Mouse (Mus musculus): ENCODE measurements around the gene Olfr1471. TPM values are rescaled to one million over a fixed set of nuclear protein-coding genes. Genes with fewer than 3 reads are reported as not detected.
"Not testable (repeated sequence)": the region's sequence is repeated elsewhere in the genome, so short reads cannot be mapped to it uniquely, and the experiment has no call there.

Olfr1471 gene
- total RNA-seq (2015) (not detected in 2 replicates), total RNA-seq (2017) (not detected in 2 replicates)

DNA sequence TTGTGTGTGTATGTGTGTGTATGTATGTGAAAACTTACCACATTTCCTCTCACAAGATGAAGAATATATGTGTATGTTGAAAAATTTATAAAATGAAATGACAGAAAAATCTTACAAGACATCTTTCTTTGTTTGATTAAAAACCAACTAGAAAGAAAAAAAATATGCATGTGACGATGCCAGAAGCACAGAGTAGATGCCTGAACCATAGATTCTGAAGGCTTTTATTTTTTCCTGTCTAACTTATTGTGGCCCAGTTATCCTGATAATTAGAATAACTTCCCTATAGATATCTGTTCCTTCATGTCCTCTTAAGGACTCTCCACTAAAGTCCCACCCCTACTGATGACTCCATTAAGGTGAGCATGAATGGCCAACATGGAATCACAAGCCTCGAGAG, at the start of gene Olfr1471:
Gene Olfr1471, plus strand, starts transcription at position 301 of the 400 bp plus-strand sequence.
- ATAC-seq (replicated peaks; ENCODE audit: poor library complexity), result not testable (repeated sequence)

DNA sequence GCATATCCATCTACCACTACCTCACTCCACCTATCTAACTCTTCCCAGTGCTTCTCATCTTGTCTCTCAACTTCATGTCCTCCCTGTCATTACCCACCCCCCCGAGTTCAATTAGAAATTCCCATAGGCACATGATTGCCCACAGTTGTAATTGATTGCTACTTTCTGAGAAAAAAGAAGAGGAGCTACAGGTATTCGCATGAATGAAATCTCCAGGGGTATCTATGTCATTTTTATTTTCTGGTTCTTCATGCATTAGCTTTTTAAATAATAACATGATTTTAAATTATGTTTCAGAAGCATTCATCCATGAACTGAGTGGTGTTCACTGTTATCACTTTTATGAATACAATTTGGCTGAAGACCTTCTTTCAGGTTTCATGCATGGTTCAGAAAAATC, 35.7 kb upstream of the Olfr1471 start, which contains the start of gene Olfr1469:
Gene Olfr1469, plus strand, starts transcription at position 301 of the 400 bp plus-strand sequence.
- ATAC-seq (replicated peaks; ENCODE audit: poor library complexity), result no peak

DNA sequence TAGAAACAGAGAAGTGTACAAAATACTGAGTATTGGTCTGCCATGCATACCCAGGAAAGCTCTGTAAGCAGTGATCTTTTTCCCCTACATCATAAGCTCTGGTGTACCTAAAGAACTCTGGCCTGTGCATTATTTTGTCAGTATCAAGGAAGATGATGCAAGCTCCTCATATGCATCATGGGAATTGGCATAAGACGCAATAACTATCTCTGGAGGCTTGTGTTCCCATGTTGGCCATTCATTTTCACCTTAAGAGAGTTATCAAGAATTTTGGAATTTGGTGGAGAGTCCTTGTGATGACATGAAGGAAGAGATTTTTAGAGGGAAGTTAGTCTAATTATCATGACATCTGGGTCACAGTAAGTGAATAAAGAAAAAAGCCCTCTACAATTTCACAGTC, 12.8 kb downstream of the Olfr1471 start, which contains the start of gene Olfr1472:
Gene Olfr1472, minus strand, starts transcription at position 101 of the 400 bp plus-strand sequence.
- ATAC-seq (replicated peaks; ENCODE audit: poor library complexity), result no peak

DNA sequence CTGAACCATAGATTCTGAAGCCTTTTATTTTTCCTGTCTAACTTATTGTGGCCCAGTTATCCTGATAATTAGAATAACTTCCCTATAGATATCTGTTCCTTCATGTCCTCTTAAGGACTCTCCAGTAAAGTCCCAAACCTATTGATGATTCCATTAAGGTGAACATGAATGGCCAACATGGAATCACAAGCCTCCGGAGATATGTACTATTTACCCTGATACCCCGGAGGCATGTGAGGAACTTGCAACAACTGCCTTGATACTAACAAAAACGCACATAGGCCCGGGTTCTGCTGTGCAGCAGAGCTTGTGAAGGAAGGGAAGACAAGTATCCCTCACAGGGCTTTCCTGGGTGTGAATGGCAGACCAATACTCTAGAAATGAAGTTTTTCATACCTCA, 26.1 kb downstream of the Olfr1471 start, which contains the start of gene Olfr1474:
Gene Olfr1474, plus strand, starts transcription at position 301 of the 400 bp plus-strand sequence.
- not testable (repeated sequence) for ATAC-seq (replicated peaks; ENCODE audit: poor library complexity)

DNA sequence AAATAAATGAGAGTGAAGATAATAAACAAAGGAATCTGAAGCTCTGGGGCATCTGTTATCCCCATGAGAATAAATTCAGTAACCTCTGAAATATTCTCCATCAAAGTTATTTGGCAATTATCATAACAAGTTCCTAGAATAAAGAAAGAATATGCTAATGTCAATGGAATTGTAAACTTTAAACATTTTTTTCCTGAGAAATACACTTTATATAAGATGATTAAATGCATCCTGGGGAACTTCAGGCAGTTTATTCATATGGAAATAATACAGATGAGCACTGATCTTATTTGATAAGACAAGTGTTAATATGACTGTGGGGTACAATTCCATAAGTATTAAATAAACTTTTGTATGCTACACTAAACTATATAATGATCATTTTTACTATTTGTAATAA, 36.9 kb downstream of the Olfr1471 start, which contains the start of gene Olfr1475:
Gene Olfr1475, minus strand, starts transcription at position 101 of the 400 bp plus-strand sequence.
- no peak for ATAC-seq (replicated peaks; ENCODE audit: poor library complexity)

DNA sequence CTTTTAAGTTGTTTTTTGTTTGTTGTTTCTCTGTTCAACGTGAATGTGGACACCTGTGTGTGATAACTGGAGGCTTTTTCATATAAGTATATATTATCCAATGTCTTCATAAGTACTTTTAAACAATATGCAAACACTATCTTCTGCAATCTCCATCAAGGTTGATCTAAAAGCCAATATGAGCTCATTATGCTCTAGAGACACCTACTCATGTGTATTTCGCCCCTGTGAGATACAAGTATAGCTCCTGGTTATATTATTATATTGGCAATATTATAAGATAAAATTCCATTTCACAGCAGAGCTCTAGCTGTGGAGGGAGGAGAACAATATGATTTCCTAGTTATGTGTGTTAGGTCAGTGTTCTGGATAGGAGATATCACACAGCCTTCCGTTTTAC, 57.0 kb downstream of the Olfr1471 start, which contains the start of gene Olfr1477:
Gene Olfr1477, plus strand, starts transcription at position 301 of the 400 bp plus-strand sequence.
- no peak for ATAC-seq (replicated peaks; ENCODE audit: poor library complexity)

Other genes starting within 250 kb of the Olfr1471 start
- gene Olfr1463, start 212.1 kb upstream of the Olfr1471 start, total RNA-seq (2015), result not detected in 2 replicates
- not detected in 2 replicates for gene Olfr1463, start 212.1 kb upstream of the Olfr1471 start, total RNA-seq (2017)
- not detected in 2 replicates for gene Olfr1465, start 127.9 kb upstream of the Olfr1471 start, total RNA-seq (2015)
- not detected in 2 replicates for gene Olfr1465, start 127.9 kb upstream of the Olfr1471 start, total RNA-seq (2017)
- gene Olfr1466, start 104.5 kb upstream of the Olfr1471 start, total RNA-seq (2015), result not detected in 2 replicates
- gene Olfr1466, start 104.5 kb upstream of the Olfr1471 start, total RNA-seq (2017), result not detected in 2 replicates
- gene Olfr1467, start 81.2 kb upstream of the Olfr1471 start, total RNA-seq (2015), result not detected in 2 replicates
- gene Olfr1467, start 81.2 kb upstream of the Olfr1471 start, total RNA-seq (2017), result not detected in 2 replicates
- not detected in 2 replicates for gene Olfr1469, start 35.6 kb upstream of the Olfr1471 start, total RNA-seq (2015)
- not detected in 2 replicates for gene Olfr1469, start 35.6 kb upstream of the Olfr1471 start, total RNA-seq (2017)
- gene Olfr1472, start 12.7 kb downstream of the Olfr1471 start, total RNA-seq (2015), result not detected in 2 replicates
- gene Olfr1472, start 12.7 kb downstream of the Olfr1471 start, total RNA-seq (2017), result not detected in 2 replicates
- gene Olfr1474, start 26.2 kb downstream of the Olfr1471 start, total RNA-seq (2015), result not detected in 2 replicates
- not detected in 2 replicates for gene Olfr1474, start 26.2 kb downstream of the Olfr1471 start, total RNA-seq (2017)
- gene Olfr1475, start 36.8 kb downstream of the Olfr1471 start, total RNA-seq (2015), result not detected in 2 replicates
- gene Olfr1475, start 36.8 kb downstream of the Olfr1471 start, total RNA-seq (2017), result not detected in 2 replicates
- not detected in 2 replicates for gene Olfr1477, start 57.1 kb downstream of the Olfr1471 start, total RNA-seq (2015)
- not detected in 2 replicates for gene Olfr1477, start 57.1 kb downstream of the Olfr1471 start, total RNA-seq (2017)
- not detected in 2 replicates for gene Olfr1480, start 84.5 kb downstream of the Olfr1471 start, total RNA-seq (2015)
- gene Olfr1480, start 84.5 kb downstream of the Olfr1471 start, total RNA-seq (2017), result not detected in 2 replicates
- not detected in 2 replicates for gene Olfr1484, start 140.1 kb downstream of the Olfr1471 start, total RNA-seq (2015)
- gene Olfr1484, start 140.1 kb downstream of the Olfr1471 start, total RNA-seq (2017), result not detected in 2 replicates
- gene Olfr1487, start 174.0 kb downstream of the Olfr1471 start, total RNA-seq (2015), result not detected in 2 replicates
- not detected in 2 replicates for gene Olfr1487, start 174.0 kb downstream of the Olfr1471 start, total RNA-seq (2017)
- gene Olfr1489, start 188.2 kb downstream of the Olfr1471 start, total RNA-seq (2015), result not detected in 2 replicates
- not detected in 2 replicates for gene Olfr1489, start 188.2 kb downstream of the Olfr1471 start, total RNA-seq (2017)
- not detected in 2 replicates for gene Olfr1490, start 207.7 kb downstream of the Olfr1471 start, total RNA-seq (2015)
- not detected in 2 replicates for gene Olfr1490, start 207.7 kb downstream of the Olfr1471 start, total RNA-seq (2017)